Mouse (Mus musculus) heart, embryonic 12.5 days (tissue): ENCODE results near the gene Gm20388. TPM values are rescaled to one million over a fixed set of nuclear protein-coding genes. Genes with fewer than 3 reads are reported as not detected.

Source experiments
- ATAC-seq: fragments of 200-750 bp; cut with Nextera tagmentation; 2 replicates; pipeline ENCODE4 v1.8.0; 2017; ENCODE audit warnings: moderate TSS enrichment, moderate library complexity; ENCODE audit not compliant: insufficient number of reproducible peaks, low FRiP score
- H3K27ac ChIP-seq: fragments of 300-500 bp; sonication (generic); 2 replicates; pipeline ENCODE4 v1.5.1; 2016; ENCODE audit warnings: mild to moderate bottlenecking, moderate library complexity; ENCODE audit not compliant: poor library complexity, severe bottlenecking
- H3K27me3 ChIP-seq: fragments of 300-500 bp; sonication (generic); replicated peaks from 2 replicates; pipeline ENCODE4 v1.6.1; 2016; ENCODE audit warnings: mild to moderate bottlenecking, moderate library complexity
- H3K36me3 ChIP-seq: fragments of 300-500 bp; sonication (generic); 2 replicates; pipeline ENCODE4 v1.6.1; 2016; ENCODE audit warnings: mild to moderate bottlenecking, moderate library complexity
- H3K4me1 ChIP-seq: fragments of 300-500 bp; sonication (generic); replicated peaks from 2 replicates; pipeline ENCODE4 v1.6.1; 2016; ENCODE audit warnings: mild to moderate bottlenecking
- H3K4me2 ChIP-seq: fragments of 300-500 bp; sonication (generic); 2 replicates; pipeline ENCODE4 v1.6.1; 2016; ENCODE audit warnings: mild to moderate bottlenecking, moderate library complexity
- H3K4me3 ChIP-seq: fragments of 300-500 bp; sonication (generic); 2 replicates; pipeline ENCODE4 v1.5.1; 2016; ENCODE audit warnings: mild to moderate bottlenecking
- H3K9ac ChIP-seq: fragments of 300-500 bp; sonication (generic); 2 replicates; pipeline ENCODE4 v1.6.1; 2016; ENCODE audit warnings: mild to moderate bottlenecking, moderate library complexity
- H3K9me3 ChIP-seq: fragments of 300-500 bp; sonication (generic); replicated peaks from 2 replicates; pipeline ENCODE4 v1.6.1; 2016; ENCODE audit warnings: mild to moderate bottlenecking, moderate library complexity
- WGBS: fragments of 180-500 bp; shearing (Covaris S2); methylation state at CpG from one replicate; pipeline ENCODE4 v1.1.7; 2016; 5-methylcytosine and 5-hydroxymethylcytosine counted together
- polyA plus RNA-seq: library from polyadenylated mRNA; unstranded; fragments of >200 nt; fragmentation: Nextera tagmentation; extraction: Ambion mirVana; gene quantifications from 2 replicates; pipeline ENCODE4 v1.2.1, GENCODE M21; 2016

The Gm20388 gene
- polyA plus RNA-seq, 1 experiment from 2014 or later: not detected

- ATAC-seq: no peak
- Histone ChIP-seq H3K36me3 (peaks cover 11% of the 10 kb centered on the region), H3K27ac (no peak overlapping the region), H3K27me3 (peaks cover 9% of the 10 kb centered on the region), H3K4me1 (peaks cover 53% of the 10 kb centered on the region), H3K4me2 (no peak overlapping the region), H3K4me3 (no peak overlapping the region), H3K9me3 (peaks cover 8% of the 10 kb centered on the region), H3K9ac (no peak overlapping the region)
- 90% methylated on average over 5 of the region's 5 CpGs for WGBS
These were observed 4332.3 kb downstream of the Gm20388 start for GRCm38 (mm10) chr8:124242913-124243312.

GRCm38 (mm10) chr8:124247581-124247980 is 4336.9 kb downstream of the Gm20388 start:
- no peak overlapping the region for H3K9ac ChIP-seq
- H3K36me3 ChIP-seq: peaks cover 14% of the 10 kb centered on the region
- no peak overlapping the region for H3K4me3 ChIP-seq
- WGBS: 91% methylated on average over 6 of the region's 6 CpGs
- H3K4me1 ChIP-seq: peaks cover 43% of the 10 kb centered on the region
- H3K4me2 ChIP-seq: no peak overlapping the region
- peaks cover 11% of the 10 kb centered on the region for H3K27me3 ChIP-seq
- H3K9me3 ChIP-seq: peaks cover 8% of the 10 kb centered on the region
- no peak for ATAC-seq
- H3K27ac ChIP-seq: no peak overlapping the region

DNA sequence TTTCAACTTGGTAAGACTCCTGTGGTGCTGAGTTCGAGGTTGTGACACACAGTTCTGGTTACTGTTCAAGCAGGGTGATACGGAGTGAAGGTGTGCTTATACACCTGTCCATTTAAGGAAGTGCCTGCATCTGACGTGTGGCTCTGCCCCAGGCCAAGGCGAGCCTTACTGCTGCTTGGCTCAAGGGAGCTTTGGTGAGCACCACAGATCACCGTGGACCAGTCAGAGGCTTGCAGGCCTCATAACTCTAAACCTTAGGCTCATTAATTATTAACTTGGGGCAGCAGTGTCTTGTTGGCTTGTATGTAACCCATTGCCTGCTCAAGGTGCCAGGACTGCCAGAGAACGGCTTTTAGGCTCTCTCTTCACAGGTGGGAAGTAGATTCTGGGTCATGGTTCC is 4338.0 kb downstream of the Gm20388 start:
- Histone ChIP-seq H3K4me1 (peaks cover 45% of the 10 kb centered on the region), H3K9ac (no peak overlapping the region), H3K27ac (no peak overlapping the region), H3K4me3 (no peak overlapping the region), H3K9me3 (peaks cover 5% of the 10 kb centered on the region), H3K4me2 (no peak overlapping the region), H3K36me3 (peaks cover 11% of the 10 kb centered on the region), H3K27me3 (peaks cover 11% of the 10 kb centered on the region)
- ATAC-seq: no peak
- 87% methylated on average over 6 of the region's 6 CpGs for WGBS

- peak; percentile 75; the same call in 1 of the 2 replicates for ATAC-seq
- Histone ChIP-seq H3K4me1 (peaks cover 41% of the 10 kb centered on the region), H3K4me3 (no peak overlapping the region), H3K4me2 (peak overlapping the region; percentile 26; the same call in 1 of the 2 replicates), H3K9me3 (no peaks in the 10 kb centered on the region), H3K27me3 (peaks cover 11% of the 10 kb centered on the region), H3K9ac (no peak overlapping the region), H3K27ac (no peak overlapping the region), H3K36me3 (peaks cover 5% of the 10 kb centered on the region; the same call in 1 of the 2 replicates)
- 7% methylated on average over 3 of the region's 3 CpGs for WGBS
These were observed 4339.6 kb downstream of the Gm20388 start for GRCm38 (mm10) chr8:124250255-124250654.

GRCm38 (mm10) chr8:124250785-124251184 is 4340.1 kb downstream of the Gm20388 start:
- no peak for ATAC-seq
- H3K27me3 ChIP-seq: peaks cover 11% of the 10 kb centered on the region
- H3K4me2 ChIP-seq: no peak overlapping the region
- no peak overlapping the region for H3K27ac ChIP-seq
- H3K4me1 ChIP-seq: peaks cover 45% of the 10 kb centered on the region
- H3K9ac ChIP-seq: no peak overlapping the region
- H3K4me3 ChIP-seq: no peak overlapping the region
- H3K36me3 ChIP-seq: peaks cover 5% of the 10 kb centered on the region; the same call in 1 of the 2 replicates
- H3K9me3 ChIP-seq: no peaks in the 10 kb centered on the region
- 22% methylated on average over 4 of the region's 4 CpGs for WGBS

DNA sequence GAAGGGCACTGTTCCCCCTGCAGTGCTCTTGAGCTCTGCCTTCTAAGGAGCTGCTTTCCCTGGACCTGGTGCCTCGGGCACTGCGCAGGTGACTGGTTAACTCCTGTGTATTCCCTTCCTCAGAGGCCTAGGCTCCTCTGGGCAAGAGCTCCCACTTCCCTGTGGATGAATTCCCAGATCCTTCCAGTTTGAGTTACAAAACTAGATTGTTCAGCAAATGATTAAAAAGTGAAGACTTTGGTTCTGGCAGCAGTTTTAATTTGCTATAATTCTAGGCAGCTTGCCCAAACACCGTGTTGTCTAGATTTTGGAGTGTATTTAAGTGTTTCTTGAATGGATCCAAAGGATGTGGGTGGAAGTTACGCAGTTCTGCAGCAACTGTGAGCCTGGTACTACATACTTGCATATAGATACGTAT is 4341.9 kb downstream of the Gm20388 start:
- WGBS: 87% methylated on average over 5 of the region's 5 CpGs
- peaks cover 52% of the 10 kb centered on the region for H3K4me1 ChIP-seq

GRCm38 (mm10) chr8:124253939-124254338 is 4343.3 kb downstream of the Gm20388 start:
- Histone ChIP-seq H3K27me3 (no peaks in the 10 kb centered on the region), H3K9me3 (no peaks in the 10 kb centered on the region), H3K4me2 (no peak overlapping the region), H3K36me3 (no peaks in the 10 kb centered on the region), H3K9ac (no peak overlapping the region), H3K4me1 (peaks cover 61% of the 10 kb centered on the region), H3K27ac (no peak overlapping the region), H3K4me3 (no peak overlapping the region)
- WGBS: 79% methylated on average over 6 of the region's 6 CpGs
- no peak for ATAC-seq

More for the DNA sequence above, 4341.9 kb downstream of the Gm20388 start:
- no peak overlapping the region for H3K4me2 ChIP-seq
- no peak overlapping the region for H3K4me3 ChIP-seq
- no peak overlapping the region for H3K27ac ChIP-seq
- H3K27me3 ChIP-seq: peaks cover 6% of the 10 kb centered on the region
- ATAC-seq: no peak
- no peaks in the 10 kb centered on the region for H3K9me3 ChIP-seq
- H3K9ac ChIP-seq: no peak overlapping the region
- peaks cover 5% of the 10 kb centered on the region; the same call in 1 of the 2 replicates for H3K36me3 ChIP-seq

- Histone ChIP-seq H3K4me3 (no peak overlapping the region), H3K36me3 (no peaks in the 10 kb centered on the region), H3K27ac (0 out of 2 replicates have a peak overlapping the region, but pooled peaks have one; percentile 5), H3K27me3 (no peaks in the 10 kb centered on the region), H3K9me3 (no peaks in the 10 kb centered on the region), H3K4me2 (peak overlapping the region; percentile 11), H3K9ac (0 out of 2 replicates have a peak overlapping the region, but pooled peaks have one; percentile 25), H3K4me1 (peaks cover 63% of the 10 kb centered on the region)
- peak; percentile 53 for ATAC-seq
- 53% methylated on average over 9 of the region's 9 CpGs for WGBS
These were observed 4346.2 kb downstream of the Gm20388 start for GRCm38 (mm10) chr8:124256841-124257240.

DNA sequence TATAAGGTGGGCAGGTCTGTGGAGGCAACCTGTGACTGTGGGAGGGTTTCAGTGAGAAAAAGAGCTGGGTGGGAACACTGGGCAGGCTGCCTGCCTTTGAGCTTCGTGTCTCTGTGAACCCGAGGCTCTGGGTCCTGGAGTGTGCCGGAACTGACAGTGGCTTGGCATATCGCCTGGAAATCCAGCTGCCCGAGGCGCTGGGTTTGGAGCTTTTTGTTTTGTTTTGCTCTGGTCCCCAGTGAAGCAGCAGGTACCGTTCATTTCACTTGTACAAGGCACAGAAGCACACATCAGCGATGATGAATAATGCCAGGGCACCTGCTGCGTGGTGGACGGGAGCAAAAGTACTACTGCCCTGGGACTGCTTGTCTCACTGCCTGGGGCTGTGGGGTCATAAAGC is 4346.7 kb downstream of the Gm20388 start:
- Histone ChIP-seq H3K27ac (no peak overlapping the region), H3K4me2 (0 out of 2 replicates have a peak overlapping the region, but pooled peaks have one; percentile 11), H3K36me3 (no peaks in the 10 kb centered on the region), H3K4me1 (peaks cover 61% of the 10 kb centered on the region), H3K9ac (no peak overlapping the region), H3K4me3 (no peak overlapping the region), H3K27me3 (no peaks in the 10 kb centered on the region), H3K9me3 (no peaks in the 10 kb centered on the region)
- WGBS: 47% methylated on average over 10 of the region's 10 CpGs
- ATAC-seq: no peak

DNA sequence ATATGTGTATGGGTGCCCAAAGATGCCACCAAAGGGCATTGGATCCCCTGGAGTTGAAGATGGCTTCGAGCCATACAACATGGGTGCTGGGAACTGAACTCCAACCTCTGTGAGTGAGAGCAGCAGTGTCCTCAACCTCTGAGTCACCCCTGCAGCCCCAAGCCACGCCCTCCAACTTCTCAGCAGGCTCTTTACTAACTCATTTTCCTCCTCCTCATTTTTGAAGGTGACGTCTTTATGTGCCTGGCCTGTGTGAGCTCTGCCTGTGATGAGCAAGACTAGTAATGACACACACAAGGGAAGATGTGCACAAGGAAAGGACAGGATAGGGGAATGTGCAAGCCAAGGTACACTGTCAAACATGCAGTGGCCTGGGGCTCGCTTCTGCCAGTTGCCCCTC is 4348.5 kb downstream of the Gm20388 start:
- WGBS: 78% methylated on average over 4 of the region's 4 CpGs
- Histone ChIP-seq H3K4me1 (peaks cover 69% of the 10 kb centered on the region), H3K4me3 (no peak overlapping the region), H3K27me3 (no peaks in the 10 kb centered on the region), H3K9me3 (no peaks in the 10 kb centered on the region), H3K36me3 (no peaks in the 10 kb centered on the region), H3K9ac (no peak overlapping the region), H3K27ac (no peak overlapping the region), H3K4me2 (no peak overlapping the region)
- no peak for ATAC-seq

DNA sequence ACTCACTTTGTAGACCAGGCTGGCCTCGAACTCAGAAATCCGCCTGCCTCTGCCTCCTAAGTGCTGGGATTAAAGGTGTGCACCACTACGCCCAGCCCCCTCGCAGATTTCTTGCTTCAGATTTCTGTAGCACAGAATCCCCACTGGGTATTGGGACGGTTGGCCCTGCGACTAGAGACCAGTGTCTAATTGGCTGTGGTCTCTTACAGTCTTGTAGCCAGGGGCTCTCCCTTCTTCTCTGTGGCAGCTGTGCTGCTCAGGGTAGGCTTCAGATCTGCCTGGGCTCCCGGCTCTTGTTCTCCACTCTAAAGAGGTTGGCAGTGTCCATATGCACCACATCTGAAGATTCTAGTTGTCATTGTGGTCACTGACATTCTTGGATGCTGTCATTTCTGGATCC is 4349.3 kb downstream of the Gm20388 start:
- Histone ChIP-seq H3K27me3 (no peaks in the 10 kb centered on the region), H3K36me3 (no peaks in the 10 kb centered on the region), H3K27ac (no peak overlapping the region), H3K4me2 (no peak overlapping the region), H3K4me3 (no peak overlapping the region), H3K9ac (no peak overlapping the region), H3K9me3 (no peaks in the 10 kb centered on the region), H3K4me1 (peaks cover 77% of the 10 kb centered on the region)
- ATAC-seq: no peak
- 87% methylated on average over 7 of the region's 7 CpGs for WGBS

- no peak overlapping the region for H3K4me3 ChIP-seq
- ATAC-seq: no peak
- no peak overlapping the region for H3K27ac ChIP-seq
- H3K4me2 ChIP-seq: no peak overlapping the region
- peaks cover 81% of the 10 kb centered on the region for H3K4me1 ChIP-seq
- no peak overlapping the region for H3K9ac ChIP-seq
- WGBS: 47% methylated on average over 12 of the region's 12 CpGs
- H3K27me3 ChIP-seq: no peaks in the 10 kb centered on the region
- H3K36me3 ChIP-seq: no peaks in the 10 kb centered on the region
- no peaks in the 10 kb centered on the region for H3K9me3 ChIP-seq
These were observed 4349.7 kb downstream of the Gm20388 start for GRCm38 (mm10) chr8:124260371-124260770.
